Mouse (Mus musculus) c-Kit-positive CD71-positive TER-119-negative erythroid progenitor cells, embryonic 14.5 days (primary cell): ENCODE results near the gene Prkce.

Experiments
- DNase-seq: peaks from one replicate; pipeline ENCODE4 v3.0.0-alpha.2; 2013; ENCODE audit warnings: low read depth

The Prkce gene

DNA sequence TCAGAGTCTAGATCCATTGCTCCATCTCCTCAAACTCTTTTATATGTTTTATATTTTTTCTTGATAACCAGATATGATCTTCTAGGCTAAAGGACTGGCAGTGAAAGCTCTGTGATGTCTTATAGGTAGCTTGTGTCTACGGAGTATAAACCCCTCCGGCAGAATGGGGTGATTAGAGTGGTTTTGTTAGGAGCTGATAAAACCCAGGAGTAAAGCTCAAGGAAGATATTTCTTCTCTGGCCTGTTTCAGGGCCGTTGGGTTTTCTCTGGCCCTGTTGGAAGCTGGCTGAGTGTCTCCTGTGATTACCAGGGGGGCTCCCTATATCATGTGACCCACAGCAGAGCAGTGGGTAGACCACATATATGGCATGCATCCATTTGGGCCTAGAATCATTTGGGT lies 319.9 kb downstream of the Prkce start:
- DNase-seq, result no peak

DNA sequence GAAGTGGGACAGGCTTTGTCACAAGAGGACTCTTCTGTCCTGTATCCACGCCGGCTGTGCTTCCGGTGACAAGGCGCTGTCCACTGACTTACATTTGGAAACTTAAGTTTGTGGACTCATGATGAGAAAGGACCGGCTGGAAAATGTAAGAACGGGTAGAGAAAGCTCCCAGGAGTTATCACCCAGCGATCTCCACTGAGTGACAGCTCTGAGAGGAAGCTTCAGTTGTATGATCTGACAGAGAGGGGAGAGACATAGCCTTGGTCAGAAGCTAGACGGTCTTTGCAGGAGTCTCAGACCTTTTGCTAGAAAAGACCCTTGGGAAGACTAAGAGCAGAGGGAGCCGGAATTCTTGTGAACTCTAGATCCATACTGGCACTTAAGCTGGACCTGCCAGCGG lies 322.2 kb downstream of the Prkce start:
- DNase-seq, result no peak

DNA sequence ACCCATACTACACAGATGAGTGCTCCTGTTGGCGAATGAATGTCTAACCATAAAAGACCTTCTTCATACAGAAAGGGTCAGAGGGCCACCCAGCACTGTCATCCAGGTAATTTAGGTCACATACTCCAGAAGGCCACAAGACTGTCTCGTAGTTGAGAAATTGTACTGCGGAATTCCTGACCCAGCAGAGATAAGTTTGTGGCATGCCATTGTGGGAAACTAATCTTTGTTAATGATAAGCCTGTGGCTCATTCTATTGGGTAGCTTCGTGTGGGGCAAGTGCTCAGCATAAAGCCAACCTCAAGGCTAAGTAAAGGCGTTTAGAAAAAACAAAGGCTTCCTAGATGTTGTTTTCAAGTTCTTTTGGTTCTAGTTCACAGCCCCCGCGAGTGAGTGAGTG lies 324.8 kb downstream of the Prkce start:
- DNase-seq, result no peak

DNA sequence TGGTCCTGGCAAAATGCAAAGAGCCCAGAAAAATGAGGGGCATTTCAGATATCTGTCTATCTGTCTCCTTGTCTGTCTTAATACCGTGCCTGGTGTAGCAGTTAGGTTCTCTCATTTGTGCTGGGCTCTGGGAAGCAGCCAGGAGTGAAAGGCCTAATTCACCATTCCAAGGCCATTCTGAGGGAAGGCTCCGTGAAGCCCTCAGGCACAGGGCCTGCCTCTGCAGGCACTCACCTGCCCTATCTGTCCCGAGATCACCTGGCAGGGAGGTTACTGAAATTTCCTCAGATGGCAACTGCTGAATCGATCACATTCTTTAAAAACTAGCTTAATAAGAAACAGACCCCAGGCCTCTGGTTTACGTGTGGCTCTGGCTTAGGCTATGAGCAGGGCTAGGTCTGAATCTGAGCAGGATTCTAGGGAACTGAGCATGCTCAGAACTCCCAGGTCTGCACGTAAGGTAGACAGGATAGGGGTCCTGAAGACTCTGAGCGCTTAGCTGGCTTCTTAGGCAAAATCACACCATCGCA lies 326.4 kb downstream of the Prkce start:
- DNase-seq, result no peak

DNA sequence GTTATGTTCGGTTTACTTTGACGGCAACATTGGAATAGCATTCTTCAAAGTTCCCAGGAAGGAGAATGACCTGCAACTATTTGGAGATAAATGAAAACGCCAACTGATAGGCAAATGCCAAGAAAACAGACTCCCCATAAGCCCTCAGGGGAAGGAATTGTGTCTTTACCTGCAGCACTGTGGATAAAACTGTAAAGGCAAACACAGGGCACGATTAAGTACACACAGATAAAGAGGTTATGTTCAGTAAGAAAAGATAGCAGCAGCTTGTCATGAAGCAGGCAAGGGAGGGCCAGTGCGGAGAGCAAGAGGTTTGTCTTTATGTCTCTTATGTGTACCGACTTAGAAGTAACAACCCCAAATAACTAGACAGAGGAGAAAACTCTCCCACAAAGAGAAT lies 326.9 kb downstream of the Prkce start:
- no peak for DNase-seq

DNA sequence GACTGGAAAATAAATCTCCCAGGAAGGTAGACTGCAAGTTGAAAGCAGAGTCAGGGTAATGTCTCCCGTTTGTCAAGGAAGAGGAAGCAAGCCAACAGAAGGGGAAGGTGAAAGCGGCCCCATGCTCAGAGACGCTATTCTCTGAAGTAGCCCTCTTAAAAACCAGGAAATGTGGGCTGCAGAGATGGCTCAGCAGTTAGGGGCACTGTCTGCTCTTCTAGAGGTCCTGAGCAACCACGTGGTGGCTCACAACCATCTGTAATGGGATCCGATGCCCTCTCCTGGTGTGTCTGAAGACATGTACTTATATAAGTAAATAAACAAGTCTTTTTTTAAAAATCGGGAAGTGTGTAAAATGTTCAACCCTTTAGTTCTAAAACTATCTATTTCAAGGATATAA lies 327.3 kb downstream of the Prkce start:
- DNase-seq, result no peak

DNA sequence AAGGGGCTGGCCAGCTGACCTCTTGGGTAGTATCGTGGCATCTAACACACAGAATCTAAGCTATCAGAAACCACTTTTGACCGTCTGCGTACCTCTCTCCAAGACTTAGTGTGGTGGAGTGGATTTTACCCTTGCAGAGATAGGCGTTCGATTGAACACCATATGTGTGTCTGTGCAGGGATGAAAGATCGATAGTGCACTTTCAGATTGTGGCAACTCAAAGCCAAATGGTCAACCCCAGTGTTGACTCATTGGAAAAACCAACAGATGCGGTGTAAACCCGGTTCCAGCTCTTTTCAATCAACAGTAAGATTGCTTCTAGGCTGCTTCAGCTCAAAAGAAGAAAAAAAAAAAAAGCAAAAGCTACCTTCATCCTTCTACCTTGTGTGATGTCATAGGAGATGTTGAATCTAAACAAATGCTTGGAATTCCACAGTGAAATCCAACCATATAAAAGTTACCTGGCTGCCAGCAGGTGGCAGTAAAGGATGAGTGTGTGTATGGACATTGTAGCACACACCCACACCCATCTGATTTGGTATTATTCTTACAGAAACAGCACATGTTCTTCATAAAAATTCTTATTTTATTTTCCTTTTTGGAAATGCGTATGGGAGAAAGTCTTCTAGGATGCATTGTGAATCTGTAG lies 328.7 kb downstream of the Prkce start:
- no peak for DNase-seq

DNA sequence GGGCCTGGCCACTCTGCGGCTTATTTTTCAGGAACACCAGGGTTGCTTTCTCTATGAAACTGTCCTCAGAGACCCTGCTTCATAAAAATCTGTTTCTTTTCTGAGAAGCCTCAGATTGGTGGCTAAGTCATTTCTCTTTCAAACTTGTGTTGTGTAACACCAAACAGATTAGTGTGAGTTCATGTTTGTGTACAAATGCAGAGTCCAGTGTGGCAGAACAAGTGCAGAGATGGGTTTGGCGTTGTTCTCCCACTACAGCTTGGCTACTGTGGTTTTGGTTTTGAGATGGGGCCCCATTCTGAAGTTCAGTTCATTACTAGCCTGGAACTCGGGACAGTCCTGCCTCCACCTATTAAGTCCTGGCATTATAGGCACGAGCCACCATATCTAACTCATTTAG lies 329.7 kb downstream of the Prkce start:
- no peak for DNase-seq

DNA sequence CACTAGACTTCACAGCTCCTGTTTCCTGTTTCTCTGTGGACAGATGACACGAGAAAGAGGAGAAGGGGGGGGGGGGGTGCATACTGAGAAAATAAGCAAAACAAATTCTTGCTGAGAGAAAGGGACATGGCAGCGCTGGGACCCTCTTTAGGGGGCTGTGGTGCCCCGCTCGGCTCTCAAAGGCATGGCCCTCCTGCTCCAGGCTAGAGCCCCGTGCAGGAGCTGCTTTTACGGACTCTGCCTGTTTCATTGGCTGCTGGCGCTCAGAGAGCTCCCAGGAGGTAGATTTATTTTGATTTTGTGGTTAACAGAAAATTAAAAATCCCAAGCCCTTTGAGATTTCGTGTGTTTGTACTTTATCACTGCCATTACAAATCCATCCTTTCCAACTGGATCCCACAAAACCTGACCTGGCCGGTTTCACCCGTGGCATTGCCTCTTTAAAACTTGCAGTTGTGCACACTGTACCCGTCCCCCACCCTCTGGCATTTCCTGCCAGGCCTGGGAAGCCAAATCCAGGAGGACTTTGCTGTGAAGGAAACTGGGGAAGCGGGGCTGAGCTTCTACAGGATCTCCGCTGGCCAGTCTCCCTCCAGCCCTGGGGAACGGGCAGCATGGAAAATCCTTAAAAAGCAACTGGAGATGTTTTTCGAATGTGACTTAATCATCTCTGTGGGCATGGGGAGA lies 331.9 kb downstream of the Prkce start:
- DNase-seq, result no peak

DNA sequence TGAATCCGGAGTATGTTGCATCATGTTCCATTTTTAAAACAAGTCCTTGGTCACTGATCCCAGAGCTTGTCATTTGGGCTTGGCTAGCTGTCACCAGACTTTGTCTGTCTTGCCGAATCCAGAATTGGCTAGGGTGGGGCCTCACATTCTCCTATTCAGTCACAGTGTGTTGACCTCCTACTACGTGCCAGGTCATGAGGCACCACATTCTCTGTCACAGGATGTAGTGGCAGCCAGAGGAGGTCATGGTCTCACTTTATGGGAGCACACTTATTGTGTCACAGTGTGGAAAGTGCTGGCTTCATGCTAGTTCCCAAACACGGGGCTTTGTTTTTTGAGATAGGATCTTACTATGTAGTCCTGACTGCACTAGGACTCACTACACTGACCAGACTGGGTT lies 333.8 kb downstream of the Prkce start:
- no peak for DNase-seq

DNA sequence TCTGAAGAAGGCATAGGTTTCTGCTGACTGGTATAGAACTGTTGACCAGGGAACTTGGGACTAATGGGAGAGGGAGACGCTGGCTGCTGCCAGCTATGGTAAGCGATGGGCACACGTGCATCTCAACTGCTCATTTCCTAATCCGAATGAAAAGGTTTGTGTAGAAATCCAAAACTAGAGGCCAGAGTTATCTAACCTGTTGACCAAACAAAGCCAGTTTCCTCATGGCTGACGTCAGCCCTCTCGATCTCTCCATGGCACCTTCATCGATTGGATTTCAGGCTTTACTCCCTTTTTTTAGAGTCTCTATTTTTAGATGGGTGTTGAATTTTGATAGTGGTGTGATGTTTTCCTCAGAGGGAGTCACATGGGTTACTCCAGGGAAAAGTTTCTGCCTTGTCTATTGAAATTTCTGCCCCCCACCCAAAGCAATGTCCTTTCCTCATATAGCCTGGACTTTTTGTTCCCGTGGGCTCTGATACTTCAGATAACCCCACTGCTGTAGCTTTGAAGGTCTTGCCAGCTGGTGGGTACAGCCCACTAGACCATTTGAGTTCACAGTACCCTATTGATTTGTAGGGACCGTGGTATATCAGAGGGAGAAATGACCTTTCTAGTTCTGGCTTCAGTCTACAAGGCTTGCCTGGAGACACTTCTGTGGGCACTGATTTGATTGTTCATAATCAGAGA lies 335.8 kb downstream of the Prkce start:
- DNase-seq, result no peak

DNA sequence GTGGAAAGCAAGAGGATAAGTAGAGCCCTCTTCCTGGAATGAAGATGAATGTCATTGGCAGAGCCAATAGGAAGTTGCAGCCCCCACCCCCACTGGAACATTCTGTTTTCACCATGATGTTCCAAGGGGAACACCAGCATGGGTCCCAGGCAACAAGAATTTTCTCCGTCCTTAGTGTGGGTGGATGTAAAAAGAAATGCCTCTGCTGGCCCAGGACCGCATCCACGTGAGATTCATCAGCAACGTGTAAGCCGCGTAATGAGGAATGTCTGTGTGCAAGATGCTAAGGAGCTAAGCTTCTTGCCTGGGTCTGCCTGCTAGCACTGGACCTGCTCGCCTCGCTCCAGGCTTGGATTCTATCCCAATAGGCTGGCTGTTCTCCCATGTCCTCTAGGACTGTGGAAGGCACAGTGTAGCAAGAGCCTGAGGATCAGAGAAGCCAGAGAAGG lies 337.6 kb downstream of the Prkce start, which contains the start of gene Gm10309:
Gene Gm10309, minus strand, starts transcription at position 50 of the 449 bp plus-strand sequence.
- DNase-seq, result no peak

DNA sequence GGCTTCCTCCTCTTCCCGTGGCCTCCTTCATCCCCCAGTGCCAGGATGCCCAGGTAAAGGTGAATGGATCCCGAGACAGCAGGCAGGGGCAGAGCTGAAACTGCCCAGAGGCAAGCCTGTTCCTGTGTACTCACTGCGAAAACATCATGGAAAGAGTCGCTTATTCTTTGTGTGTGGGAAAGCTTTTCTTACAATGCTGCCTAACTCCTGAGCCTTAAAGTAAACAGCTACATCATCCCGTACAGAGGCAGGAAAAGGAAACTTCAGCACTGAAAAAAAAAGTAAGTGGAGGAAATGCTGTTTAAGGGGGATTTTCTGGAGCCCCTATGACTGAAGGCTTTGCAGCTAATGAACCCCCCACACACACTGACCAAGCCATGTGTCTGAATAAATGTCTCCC lies 339.3 kb downstream of the Prkce start:
- no peak for DNase-seq

DNA sequence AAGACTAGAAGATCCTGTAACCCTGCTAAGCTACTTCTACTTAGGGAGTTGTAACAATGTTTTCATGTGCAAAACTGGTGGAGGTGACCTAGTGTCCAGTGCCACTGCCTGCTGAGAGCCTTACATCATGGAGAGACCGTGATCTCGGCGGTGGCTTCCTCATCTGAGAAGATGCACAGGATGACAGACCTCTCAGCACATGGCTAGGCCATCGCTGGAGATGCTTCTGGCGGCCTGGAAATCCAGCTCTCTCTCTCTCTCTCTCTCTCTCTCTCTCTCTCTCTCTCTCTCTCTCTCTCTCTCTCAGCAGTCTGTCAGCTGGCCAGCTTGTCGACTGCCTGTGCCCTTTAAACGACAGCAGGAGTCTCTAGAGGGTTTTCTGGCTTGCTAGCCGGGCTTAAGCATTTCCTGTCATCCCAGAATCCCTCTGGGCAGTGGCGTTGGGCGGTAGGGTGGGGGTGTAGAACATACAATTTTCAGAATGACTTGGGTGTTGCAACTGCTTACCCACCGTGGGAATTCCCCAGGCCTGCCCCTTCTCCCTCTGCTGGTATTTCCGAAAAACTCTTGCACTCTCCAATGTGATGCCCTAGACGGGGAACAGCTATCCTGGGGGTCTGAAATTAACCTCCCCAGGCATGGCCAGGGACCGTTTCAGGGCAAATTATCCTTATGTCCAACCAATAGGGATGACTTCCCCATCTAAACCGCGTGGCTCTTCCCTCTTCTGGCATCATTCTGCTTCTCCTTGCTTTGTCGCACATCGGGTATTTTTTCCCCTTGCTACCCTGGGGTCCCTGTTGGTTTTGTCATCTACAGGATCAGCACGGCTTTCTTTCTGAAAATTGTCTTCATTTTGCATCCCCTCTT lies 340.0 kb downstream of the Prkce start:
- DNase-seq, result no peak

DNA sequence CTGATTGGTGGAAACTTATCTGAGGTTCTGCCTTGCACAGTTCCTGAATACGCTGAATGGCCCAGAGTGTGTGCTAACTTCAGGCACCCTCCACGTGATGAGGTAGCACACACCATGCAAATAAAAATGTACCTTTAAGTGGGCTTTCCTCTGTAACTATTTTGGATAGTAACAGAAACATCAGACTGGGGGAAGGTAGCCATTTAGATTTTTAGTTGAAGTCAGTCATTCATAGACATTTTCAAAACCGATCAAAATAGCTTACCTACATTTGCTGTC lies 340.6 kb downstream of the Prkce start:
- no peak for DNase-seq

DNA sequence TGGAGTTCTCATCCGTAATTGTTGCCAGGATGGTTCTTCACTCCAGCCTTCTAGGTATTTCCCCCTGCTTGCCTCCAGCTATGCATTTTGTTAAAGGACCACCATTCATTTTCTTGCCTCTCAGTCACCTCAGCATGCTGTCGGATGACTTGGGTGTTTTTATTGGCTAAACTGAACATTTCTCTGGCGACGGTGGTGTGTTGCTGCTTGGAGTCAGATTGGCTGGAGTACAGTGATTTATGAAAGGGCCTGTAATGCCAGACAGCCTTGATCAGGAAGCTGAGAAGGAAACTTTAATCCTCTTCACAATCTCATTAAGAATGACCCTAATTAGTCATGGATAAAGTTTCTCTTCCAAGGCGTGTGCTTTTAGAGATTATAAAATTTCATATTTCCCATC lies 342.3 kb downstream of the Prkce start:
- no peak for DNase-seq

DNA sequence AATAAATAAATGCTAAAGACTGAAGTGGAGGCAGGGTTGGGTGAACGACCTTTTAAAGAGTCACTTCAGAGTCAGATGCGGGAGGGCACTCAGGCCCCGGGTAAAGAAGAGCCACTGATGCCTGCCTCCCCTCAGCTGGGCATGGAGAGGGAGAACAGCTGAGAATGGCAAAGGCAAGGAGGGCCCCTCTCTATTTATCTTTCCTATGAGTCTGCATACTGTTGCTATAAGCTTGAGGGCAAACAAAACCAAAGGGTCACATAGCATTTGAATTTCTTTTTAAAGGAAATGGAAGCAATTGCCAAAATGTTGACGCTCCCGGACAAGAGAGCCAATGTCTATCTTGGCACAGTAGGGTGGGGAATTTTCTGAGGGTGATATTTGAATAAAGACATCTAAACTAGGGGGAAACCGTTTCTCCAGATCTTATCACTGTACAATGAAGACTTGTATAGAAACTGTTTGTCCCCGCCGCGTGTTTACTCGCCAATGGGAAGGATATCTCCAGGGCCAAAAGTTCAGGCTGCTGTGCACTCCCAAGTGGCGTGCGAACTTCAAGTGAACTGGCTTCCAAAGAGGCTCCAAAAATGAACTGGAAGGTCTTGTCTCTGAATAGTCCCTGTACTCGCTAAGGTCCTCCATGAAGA lies 347.5 kb downstream of the Prkce start:
- no peak for DNase-seq

DNA sequence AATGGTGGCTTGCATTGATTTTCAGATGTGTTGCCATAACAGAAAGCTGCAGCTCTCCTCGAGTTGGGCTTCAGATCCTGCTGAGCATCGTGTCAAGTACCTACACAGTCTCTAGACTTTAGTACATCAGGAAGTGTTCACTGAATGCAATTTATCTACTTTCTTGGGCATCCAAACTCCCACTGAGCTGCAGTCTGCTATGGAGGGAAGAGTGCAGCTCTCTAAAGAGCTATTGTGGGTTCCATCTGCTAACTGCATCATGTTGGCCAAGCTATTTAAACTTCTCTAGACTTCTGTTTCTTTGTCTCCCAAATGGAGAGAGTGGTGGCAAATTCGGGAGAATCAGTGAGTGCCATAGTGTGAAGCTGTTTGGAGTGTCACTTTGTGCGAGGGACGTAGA lies 349.0 kb downstream of the Prkce start:
- DNase-seq, result no peak

DNA sequence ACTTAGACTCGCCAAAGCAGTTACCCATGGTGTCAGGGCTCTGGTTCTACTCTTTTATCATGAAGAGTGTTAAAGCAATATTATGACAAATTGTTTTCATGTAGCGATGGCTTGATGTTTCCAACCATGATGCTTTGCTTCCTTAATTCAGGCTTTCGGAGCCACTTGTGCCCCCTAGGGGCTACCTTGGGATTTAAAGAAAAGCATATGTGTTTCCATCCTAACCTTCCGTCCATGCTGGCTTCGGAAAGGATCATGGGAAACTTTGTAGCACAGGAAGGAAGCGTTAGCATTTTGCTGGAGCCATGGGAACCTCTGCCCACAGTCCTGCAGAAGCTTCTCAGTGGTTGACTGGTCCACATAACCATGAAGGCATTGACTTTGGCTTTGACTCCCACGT lies 351.0 kb downstream of the Prkce start:
- no peak for DNase-seq

DNA sequence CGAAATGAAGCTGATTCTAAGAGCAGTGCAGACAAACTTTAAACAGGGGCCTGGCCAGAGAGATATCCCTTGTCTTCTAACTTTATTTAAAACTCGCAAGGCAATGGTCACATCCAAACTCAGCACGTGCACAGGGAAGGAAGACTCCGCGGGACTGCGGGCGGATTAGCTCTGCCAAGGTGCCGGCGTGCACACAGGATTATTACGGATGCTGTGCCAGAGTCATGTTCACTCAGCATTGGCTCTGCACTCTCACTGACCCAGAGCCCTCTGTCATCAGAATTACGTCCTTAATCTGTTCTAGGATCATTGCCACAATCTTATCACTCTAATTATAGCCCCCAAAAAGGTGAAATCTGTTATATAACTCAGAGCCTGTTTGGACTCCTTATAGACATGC lies 353.7 kb downstream of the Prkce start:
- no peak for DNase-seq

DNA sequence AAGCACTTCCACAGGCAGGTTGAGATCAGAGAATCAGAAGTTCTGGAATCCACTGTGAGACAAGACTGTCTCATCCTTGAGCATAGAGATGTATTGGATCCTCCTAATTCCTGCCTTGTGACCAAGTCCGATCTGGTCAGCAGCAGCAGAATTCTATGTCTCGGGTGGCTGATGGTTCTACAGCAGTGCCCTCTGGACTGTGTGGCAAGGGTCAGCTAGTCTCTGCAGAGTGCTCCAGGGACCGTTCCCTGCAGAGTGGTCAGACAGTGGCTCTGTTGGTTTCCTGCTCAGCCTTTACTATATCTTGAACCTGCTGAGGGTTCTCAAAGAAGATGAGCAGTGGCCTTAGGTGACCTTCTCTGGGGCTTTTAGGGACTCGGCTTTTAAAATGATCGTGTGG lies 355.1 kb downstream of the Prkce start:
- DNase-seq, result no peak

DNA sequence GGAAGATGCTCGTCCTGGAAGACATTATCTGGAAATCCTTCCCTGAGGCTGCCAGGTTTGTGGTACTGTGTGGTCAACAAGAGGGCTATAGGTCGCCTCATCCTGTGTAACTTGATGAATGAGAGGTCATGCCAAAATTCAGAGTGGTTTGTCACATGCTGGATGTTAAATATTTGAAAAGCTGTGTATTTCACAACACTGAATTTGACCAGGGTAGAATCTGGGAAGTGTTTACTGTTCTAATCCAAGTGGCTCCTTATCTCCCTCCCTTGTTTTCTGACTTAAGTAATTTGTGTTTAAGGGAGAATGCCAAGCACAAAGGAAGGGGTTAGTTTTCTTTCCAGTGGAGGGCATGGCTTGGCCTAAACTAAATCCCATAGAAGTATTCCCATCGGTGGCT lies 355.8 kb downstream of the Prkce start:
- no peak for DNase-seq
